Mouse (Mus musculus) macrophage (primary cell): ENCODE measurements around the gene Dnah1. TPM values are rescaled to one million over a fixed set of nuclear protein-coding genes. Genes with fewer than 3 reads are reported as not detected.

Experiments used
- polyA plus RNA-seq: library from polyadenylated mRNA; stranded (reverse); fragments of 250-400 nt; gene quantifications from 3 replicates; pipeline ENCODE4 v1.2.4, GENCODE M21; 2018; ENCODE audit warnings: inconsistent platforms

The Dnah1 gene
- polyA plus RNA-seq, 1 experiment from 2014 or later, result not detected

Other genes starting within 250 kb of the Dnah1 start
- gene Smim4, start 194.9 kb downstream of the Dnah1 start, polyA plus RNA-seq, result 5.9 to 64.8 TPM (median 39.9 TPM) in 3 replicates
- gene Nt5dc2, start 192.8 kb downstream of the Dnah1 start, polyA plus RNA-seq, result 64.0 to 97.6 TPM (median 77.4 TPM) in 3 replicates
- 241 to 829 TPM (median 623 TPM) in 3 replicates for gene Stab1, start 155.3 kb downstream of the Dnah1 start, polyA plus RNA-seq
- 0.50 to 1.8 TPM (median 0.95 TPM) in 3 replicates for gene Tnnc1, start 115.6 kb downstream of the Dnah1 start, polyA plus RNA-seq
- gene Nisch, start 107.0 kb downstream of the Dnah1 start, polyA plus RNA-seq, result 163 to 251 TPM (median 201 TPM) in 3 replicates
- not detected in 3 replicates for gene Sema3g, start 106.0 kb downstream of the Dnah1 start, polyA plus RNA-seq
- gene Phf7, start 72.6 kb downstream of the Dnah1 start, polyA plus RNA-seq, result 4.8 to 7.5 TPM (median 6.3 TPM) in 3 replicates
- 28.5 to 31.0 TPM (median 30.7 TPM) in 3 replicates for gene Bap1, start 72.4 kb downstream of the Dnah1 start, polyA plus RNA-seq
- gene Capn7, start 12.7 kb upstream of the Dnah1 start, polyA plus RNA-seq, result 31.0 to 52.6 TPM (median 34.4 TPM) in 3 replicates
- gene Sh3bp5, start 112.2 kb upstream of the Dnah1 start, polyA plus RNA-seq, result 90.6 to 150 TPM (median 150 TPM) in 3 replicates
- gene Eaf1, start 170.5 kb upstream of the Dnah1 start, polyA plus RNA-seq, result 29.7 to 78.1 TPM (median 30.5 TPM) in 3 replicates
- 23.8 to 35.1 TPM (median 32.2 TPM) in 3 replicates for gene Mettl6, start 171.1 kb upstream of the Dnah1 start, polyA plus RNA-seq